Mouse (Mus musculus): ENCODE measurements at regions not wholly inside any gene's neighbourhood (a gene's known extent, or its start where the extent isn't known, plus 50 kb on each side); places are given as distances from the start of the nearest gene placed in this dataset.

- TF ChIP-seq BHLHE40 (IDR thresholded peaks at IDR 0.05; ENCODE audit: borderline replicate concordance, low read depth, low read length) = no peak
- TF ChIP-seq HCFC1 (IDR thresholded peaks at IDR 0.05; ENCODE audit: low read depth, low read length) = no peak
- TF ChIP-seq SMC3 (IDR thresholded peaks at IDR 0.05; ENCODE audit: low read depth, low read length) = no peak
- no peak for TF ChIP-seq CTCF (IDR thresholded peaks at IDR 0.05 in 2 of 3, conservative IDR thresholded peaks at IDR 0.05 in 1 of 3; ENCODE audit: control insufficient read depth in 1 of 3, insufficient read depth in 1 of 3, low read depth in 2 of 3, low read length in 3 of 3, poor library complexity in 1 of 3, severe bottlenecking in 1 of 3)
- no peak for TF ChIP-seq GABPA (IDR thresholded peaks at IDR 0.05; ENCODE audit: low read depth, low read length)
- no peak for TF ChIP-seq USF2 (IDR thresholded peaks at IDR 0.05; ENCODE audit: borderline replicate concordance in 1 of 2, insufficient read depth in 1 of 2, low read depth in 1 of 2, low read length in 2 of 2)
- no peak for TF ChIP-seq TAL1 (IDR thresholded peaks at IDR 0.05; ENCODE audit: low read length)
- TF ChIP-seq NELFE (IDR thresholded peaks at IDR 0.05; ENCODE audit: low read depth, low read length) = no peak
- TF ChIP-seq POLR2AphosphoS5 (IDR thresholded peaks at IDR 0.05; ENCODE audit: borderline replicate concordance, low read depth, low read length) = no peak
- TF ChIP-seq EP300 (IDR thresholded peaks at IDR 0.05; ENCODE audit: low read depth in 1 of 2, low read length in 2 of 2) = no peak
- TF ChIP-seq POLR2A (IDR thresholded peaks at IDR 0.05; ENCODE audit: control insufficient read depth in 1 of 2, insufficient read depth in 1 of 2, low read depth in 1 of 2, low read length in 2 of 2, poor library complexity in 1 of 2) = no peak
- TF ChIP-seq GATA1 (IDR thresholded peaks at IDR 0.05; ENCODE audit: low read depth, low read length) = no peak
- TF ChIP-seq RCOR1 (IDR thresholded peaks at IDR 0.05; ENCODE audit: low read depth, low read length) = no peak
These were observed 543.9 kb downstream of the Gja1 start for GRCm38 (mm10) chr10:56920711-56921672.
